Mouse (Mus musculus): ENCODE measurements around the gene Fam126a.
A peak's percentile ranks its signal among the peaks of the same experiment; 100 is the strongest.

Gene Fam126a

DNA sequence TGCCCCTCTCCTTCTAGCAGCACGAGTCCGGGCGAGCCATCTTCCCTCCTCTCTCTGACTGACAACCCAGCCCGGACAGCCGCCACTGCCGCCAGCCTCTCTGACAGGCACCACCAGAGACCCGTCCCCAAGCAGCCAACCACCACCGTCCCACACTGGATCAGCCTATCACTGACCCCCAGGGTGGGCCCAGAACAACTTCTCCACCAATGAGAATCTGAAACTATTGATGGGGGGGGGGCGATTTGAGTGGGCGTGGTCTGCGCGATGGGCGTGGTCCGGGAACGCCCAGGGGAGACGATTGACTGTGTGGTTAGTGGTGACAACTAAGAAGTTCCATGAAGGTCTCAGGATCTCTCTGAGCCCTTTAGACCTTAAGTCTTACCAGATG is at the start of gene Fam126a:
TSS of gene Fam126a (minus strand) at position 112 of the 391 bp plus-strand sequence.
- DNase-seq (ENCODE audit: low spot score): peak; percentile 86

DNA sequence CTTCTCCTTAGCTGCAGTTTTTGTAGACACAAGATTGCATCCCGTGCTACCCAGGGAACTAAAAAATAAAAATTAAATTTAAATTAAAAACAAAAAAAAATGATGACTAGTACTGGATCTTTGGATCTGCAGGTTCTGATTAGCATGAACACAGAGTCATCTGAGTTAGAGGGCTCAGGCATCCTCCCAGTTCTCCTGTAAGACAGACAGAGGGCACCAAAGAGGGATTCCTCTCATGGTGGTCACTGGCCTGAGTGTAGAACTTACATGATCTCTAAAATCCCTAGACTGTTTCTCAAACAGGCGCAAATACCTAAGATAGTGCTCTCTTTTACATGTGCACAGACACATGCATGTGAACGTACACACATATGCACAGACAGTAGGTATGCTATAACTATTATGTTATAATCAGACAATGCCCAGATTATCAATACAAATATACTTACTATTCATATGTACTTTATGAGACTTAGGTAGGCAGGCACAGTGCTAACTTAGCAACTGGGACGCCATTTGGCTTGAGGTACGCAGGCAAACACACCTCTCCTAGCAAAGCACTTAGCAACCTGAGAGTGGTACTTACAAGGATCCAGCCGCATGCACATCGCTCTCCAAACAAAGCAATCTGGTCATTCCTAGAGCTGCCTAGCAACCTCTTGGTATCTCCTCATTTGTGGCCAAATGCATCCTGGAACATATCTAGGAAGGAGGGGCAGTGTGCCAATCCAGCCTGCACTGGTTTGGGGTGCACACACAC is 48.1 kb upstream of the Fam126a start:
- no peak for DNase-seq (ENCODE audit: low spot score)

DNA sequence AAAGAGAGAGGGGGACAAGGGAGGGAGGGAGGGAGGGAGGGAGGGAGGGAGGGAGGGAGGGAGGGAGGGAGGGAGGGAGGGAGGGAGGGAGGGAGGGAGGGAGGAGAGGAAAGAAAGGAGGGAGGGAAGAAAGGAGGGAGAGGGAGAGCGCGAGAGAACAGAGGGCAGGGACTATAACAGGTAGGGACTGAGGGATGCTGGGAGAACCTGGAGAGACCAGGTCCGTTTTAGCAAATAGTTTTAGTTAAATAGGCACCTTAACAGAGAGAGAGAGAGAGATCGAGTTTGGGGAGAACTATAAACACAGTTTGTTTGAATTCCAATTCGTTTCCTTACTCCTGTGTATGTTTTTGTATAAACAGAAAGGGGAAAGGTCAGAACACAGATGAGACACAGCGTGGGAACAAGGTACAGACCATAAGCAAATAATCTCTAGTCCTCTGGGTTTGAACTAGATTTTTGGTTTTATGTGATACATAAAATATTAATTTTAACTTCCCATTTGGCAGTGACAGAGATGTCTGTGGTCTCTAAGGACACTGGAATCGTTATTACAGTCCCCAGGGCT is 47.3 kb upstream of the Fam126a start:
- DNase-seq (ENCODE audit: low spot score): no peak

DNA sequence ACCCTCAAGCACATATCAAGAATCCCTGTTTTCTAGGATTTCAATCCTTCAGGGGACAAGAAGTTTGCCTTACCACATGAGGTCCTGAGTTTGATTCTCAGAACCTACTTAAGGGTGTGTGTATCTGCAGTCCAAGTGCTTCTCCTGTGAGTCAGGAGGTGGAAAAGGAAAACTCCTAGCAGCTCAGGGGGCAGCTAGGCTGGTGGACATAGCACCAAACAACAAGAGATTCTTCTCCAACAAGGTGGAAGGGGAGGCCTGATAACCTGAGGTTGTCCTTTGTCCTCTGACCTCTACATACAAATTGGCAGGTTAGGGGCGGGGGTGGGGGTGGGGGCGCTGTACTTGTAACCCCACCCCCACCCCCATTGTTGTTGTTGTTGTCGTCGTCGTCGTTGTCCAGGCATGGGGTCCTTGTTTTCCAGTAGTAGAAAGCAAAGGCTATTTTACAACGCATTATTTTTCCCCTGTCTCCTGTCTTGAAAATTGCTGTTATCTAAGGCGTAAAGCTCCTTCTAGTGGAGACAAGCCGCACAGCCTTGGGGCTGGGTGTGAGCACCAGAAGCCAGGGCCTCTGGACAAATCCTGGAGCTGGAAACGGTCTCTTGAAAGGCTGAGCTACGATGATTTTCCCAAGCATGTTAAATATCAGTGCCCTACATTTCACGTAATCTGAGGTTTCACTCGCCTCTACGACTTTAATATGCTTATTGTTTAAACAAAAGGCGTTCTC is 46.7 kb upstream of the Fam126a start:
- DNase-seq (ENCODE audit: low spot score): peak; percentile 58

DNA sequence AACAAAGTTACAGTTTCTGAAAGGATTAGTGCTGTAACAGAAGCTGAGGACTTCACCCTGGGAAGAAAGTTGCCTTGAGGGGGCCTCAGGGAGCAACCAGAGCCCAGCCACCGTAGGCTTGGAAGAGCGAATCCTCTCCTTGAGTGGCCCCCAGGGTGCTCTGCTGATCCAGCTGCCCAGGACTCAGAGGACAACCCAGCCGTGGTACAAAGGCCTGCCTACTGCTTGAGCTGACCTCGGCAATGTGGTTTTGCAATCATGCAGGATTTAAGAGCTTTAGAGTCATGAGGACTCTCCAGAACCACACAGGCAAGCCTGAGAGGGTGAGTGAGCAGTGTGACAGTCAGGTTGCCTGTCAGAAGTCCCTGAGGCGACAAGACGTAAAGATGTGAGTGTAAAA is 41.5 kb upstream of the Fam126a start:
- DNase-seq (ENCODE audit: low spot score): no peak

DNA sequence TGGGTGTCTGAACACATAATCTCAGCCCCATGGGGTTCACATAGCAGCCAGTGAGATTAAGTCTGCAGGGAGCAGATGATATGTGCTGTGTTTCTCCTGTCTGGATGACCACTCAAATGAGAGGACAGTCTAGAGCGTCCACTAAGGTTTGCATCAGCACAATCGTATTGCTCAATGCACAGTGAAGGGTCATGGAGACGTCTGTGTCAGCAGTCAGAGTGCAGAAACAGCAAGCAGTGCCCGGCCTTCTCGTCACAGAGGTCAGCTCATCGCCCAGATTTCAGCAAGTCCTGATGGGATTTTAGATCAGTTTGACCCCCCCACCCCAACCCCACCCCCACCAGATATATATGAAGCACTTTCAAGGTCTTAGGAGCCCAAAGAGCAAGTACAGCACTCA is 38.5 kb upstream of the Fam126a start:
- no peak for DNase-seq (ENCODE audit: low spot score)

DNA sequence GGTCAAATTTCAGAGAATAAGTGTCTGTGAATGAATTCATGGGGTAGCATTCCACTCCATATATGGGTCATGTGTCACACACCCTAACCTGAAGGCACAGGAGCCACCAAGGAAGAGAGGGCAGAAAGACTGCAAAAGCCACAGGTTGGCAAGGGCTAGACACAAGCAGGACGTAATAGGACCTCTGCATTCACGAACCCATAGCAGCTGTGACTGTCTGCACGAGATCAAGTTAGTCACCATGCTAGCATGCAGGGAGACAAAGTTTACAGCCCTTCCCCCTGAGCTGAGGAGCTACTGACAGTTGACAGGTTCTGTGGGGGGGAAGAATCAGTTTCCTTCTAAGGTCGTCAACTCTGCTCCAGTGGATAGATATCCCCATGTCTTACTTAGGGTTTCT is 33.1 kb upstream of the Fam126a start:
- no peak for DNase-seq (ENCODE audit: low spot score)

DNA sequence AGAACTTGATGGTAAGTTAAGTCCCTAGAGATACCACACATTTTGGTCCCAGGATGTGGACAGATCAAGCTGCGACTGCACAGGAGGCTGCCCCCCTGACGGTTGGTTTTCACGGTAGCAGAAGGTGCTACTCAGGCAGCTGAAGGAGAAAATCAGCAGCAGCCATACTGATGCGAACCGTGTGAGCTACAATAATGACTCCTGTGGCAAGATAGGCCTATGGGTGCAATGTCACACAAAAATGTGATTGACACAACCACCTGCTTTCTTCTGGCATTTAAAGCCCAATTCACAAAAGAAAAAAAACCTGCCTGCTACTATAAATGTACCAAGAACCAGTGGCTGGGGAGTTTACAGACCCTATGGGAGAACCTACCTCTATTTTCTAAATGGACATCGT is 32.5 kb upstream of the Fam126a start:
- DNase-seq (ENCODE audit: low spot score): no peak

DNA sequence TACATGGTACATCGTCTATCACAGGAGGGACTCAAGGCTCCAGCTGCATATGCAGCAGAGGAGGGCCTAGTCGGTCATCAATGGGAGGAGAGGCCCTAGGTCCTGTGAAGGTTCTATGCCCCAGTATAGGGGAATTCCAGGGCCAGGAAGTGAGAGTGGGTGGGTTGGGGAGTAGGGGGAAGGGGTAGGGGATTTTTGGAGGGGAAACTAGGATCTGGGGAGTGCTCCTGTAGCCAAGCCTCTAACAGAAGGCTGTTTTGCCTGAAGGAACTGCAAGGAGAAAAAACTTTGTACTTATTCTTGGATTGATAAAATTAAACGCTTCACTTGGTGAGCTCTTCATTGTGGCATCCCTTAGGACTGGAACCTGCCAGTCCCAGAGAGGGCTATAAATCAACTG is 30.5 kb upstream of the Fam126a start:
- no peak for DNase-seq (ENCODE audit: low spot score)

DNA sequence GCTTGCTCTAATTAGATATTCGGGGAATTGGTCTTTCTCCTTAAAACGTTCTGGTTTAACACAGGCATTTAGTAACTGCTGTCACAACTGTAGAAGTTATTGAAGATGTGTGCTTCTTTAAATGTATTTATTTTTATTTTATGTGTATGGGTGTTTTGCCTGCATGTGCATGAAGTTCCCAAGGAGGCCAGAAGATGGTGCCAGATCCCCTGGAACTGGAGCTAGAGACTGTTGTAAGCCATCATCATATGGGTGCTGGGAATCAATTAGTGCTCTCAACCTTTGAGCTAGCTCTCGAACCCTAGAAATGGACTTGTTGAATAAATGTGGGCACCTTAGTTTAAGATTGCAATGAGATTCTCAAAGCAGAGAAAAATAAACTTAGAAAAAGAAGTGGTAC is 27.1 kb upstream of the Fam126a start:
- no peak for DNase-seq (ENCODE audit: low spot score)

DNA sequence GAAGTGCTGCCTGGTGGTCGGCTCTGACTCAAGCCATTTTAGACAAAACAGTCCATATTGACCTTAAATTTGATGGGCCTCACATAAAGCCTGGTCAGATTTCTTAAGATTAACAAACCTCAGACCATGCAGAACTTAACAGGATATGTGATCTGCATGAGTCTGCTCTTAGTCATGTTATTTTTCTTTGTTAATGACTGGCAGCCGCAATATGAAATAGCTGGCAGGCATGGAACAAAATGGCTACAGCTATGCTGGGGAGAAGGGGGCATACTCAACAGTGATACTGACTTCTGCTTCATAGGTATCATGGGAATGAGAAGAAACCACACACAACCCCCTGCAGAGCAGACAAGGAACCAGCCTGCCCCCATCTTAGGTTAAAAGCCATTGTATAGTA is 26.4 kb upstream of the Fam126a start:
- DNase-seq (ENCODE audit: low spot score): no peak

DNA sequence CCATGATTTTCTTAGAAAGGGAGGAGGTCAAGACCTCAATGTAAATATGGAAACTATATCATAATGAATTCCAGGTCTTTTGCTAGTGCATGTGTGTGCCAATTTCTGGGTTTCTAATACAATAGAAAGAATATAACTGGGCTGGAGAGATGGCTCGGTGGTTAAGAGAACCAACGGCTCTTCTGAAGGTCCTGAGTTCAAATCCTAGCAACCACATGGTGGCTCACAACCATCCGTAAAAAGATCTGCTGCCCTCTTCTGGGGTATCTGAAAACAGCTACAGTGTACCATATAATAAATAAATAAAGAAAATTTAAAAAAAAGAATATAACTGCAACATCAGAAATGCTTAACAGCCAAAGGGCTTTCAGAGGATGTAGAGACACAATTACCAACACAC is 23.9 kb upstream of the Fam126a start:
- no peak for DNase-seq (ENCODE audit: low spot score)

DNA sequence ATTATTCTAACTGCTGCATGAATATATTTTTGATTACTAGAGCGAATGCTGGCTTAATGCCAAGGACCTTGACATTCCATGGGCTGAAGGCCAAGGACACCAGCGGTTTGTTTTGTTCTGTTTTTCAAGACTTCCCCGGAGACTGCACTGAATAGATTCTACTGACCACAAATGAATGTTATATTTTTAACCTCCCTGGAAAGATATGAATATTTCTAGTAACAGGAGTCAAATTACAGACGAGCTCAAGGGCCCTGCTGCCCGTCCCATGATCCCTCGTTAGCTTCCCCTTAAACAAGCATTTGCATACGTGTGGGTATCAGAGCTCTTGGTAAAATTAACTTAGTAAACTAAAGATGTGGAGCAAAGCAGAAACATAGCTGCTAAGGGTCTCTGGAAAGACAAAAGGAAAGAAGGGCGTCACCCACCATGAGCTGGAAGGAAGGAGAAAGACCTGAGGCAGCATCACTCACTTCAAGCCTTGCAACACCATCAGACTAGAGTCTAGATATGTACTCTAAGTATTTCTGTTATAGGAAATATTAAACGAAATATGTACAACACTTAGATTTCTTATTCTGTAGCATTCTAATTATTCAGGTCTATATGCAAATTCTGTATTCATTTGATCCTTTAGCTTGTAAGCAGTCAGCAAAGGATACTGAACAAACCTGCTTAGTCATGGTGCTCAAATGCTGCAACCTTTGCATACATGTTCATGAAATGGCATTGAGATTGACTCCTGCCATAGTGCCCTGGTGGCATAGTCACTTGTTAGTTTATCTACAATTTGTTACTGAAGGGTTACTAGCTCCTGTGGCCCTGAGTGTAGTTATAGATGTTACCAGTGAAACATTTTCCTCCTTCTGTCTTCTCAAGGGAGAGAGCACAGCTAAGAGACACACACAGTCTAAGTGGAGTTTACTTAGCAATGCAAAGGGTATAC is 23.0 kb upstream of the Fam126a start:
- DNase-seq (ENCODE audit: low spot score): no peak

DNA sequence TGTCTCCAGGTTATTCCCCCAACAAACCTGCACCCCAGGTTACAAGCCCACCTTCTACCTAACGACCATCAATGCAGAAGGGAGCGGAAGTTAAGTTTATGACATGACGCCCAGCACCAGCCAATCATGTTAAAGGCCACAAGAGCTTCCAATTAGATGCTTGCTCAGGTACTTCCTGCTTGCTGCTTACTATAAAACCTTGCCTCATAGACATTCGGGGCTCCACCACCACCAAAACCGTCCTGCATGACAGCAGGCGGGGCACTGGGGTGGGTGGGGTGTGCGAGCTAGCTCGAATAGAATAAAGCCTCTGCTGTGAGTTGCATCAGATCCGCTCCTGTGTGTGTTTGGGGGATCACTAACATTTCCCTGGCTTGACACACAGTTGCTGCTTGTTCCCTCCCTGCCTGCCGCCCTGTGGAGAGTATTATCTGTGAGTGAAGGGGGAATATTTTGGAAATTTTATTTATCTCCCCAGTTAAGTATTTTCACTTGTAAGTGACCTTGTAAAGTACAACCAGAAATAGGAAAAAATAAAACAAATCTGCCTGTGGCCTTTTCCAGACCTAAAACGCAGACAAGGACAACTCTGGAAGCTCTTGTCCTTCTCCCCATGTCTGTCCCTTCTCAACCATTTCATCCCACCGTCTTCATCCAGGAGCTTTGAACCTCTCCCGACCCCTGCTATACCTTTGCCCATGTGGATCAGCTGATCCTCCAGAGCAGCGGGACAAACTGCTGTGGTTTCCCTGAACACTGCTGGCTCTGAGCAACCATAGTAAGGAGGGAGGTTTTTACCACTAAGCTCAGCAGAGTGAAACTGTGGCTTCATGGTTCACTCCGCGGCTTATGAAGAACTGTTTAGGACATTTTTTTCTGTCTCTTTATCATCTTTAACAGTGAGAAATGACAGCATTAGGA is 21.5 kb upstream of the Fam126a start:
- DNase-seq (ENCODE audit: low spot score): no peak

DNA sequence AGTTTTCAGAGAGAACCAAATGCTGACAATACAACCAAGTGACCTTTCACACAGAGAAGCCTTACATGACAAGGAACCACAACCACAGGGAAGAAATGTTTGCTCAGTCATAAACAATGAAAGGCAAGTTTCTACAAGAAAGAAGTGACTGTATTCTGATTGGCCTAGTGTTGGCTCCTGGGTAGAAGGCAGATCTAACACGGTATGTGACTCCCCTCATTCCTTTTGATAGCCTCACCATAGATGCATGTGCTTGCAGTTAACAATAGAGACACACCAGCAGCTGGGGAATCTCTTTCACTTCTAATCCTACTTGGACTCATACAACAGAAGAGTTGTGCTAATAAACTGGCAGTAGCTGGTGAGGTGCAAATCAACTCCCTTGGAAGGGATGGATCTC is 17.3 kb upstream of the Fam126a start:
- no peak for DNase-seq (ENCODE audit: low spot score)

DNA sequence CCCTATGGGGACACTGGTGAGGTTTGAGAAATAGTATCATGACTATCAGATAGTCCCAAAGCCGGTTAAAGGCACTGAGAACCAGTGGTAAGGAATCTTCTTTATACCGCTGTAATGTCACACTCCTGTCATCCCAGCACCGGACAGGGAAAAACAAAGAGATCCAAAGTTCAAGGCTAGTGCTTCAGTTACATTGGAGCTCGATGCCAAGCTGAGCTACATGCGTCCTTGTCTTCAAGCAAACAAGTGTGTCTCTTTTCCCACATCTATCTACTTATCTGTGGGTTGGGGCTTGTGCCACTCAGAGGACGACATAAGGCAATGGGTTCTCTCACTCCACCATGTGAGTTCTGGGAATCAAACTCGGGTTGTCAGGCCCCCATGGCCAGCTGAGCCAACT is 16.5 kb upstream of the Fam126a start:
- no peak for DNase-seq (ENCODE audit: low spot score)

DNA sequence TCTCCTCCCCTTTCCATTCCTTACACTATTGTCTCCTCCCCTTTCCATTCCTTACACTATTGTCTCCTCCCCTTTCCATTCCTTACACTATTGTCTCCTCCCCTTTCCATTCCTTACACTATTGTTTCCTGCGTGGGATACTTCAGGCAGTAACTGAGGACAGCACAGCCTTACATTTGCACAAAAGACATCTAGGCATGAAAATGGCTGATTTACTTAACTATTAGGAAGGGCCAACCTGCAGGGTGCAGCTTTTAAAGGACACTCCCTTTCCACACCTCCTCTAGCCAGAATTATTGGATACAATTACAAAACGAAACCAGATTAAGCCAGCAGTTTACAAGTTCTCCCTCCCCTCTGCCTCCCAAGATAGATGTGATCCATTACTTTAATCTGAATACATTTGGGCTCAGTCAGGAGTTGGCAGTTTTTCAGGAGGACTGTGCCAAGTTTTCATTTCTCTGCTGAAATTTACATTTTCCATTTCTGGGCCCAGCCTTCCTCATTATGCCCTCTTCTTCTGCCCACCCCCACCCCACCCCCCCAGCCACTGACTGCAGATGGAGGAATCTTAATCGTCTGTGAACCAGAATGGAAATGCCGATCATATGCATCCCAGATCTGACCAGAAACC is 15.6 kb upstream of the Fam126a start:
- DNase-seq (ENCODE audit: low spot score): peak; percentile 27

DNA sequence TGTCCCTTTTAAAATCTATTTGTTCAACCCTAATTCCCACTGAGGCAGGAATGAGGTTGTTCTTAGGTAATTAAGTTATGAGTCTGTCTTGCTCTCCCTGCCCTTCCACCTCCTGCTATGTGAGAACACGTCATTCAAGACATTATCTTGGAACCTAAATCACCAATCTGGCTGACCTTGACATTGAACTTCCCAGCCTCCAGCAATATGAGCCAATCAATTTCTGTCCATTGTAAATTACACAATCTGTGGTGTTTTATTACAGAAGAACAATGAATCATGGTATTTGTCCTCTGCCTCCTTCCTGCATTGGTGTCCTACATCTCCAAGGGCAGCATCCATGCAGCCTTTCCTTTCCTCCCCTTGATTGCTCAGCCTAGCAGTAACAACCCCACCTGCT is 13.9 kb upstream of the Fam126a start:
- no peak for DNase-seq (ENCODE audit: low spot score)

DNA sequence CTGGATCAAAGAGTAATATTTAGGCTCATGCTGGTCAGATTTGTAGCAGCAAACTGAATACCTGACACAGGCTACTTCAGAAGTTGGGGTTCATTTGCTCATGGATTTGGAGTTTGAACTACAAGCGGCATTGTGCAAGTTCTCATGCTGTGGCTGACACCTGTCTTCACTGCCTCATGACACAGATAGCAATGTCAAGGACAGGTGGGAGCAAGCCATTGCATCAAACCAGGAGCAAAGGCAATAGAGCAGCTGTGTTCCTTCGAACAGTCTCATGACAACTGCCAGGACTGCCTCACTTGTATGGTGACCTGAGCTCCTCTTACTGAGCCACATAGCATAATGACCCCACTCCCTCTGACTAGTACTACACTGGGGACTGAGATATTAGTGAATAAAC is 12.9 kb upstream of the Fam126a start:
- no peak for DNase-seq (ENCODE audit: low spot score)

DNA sequence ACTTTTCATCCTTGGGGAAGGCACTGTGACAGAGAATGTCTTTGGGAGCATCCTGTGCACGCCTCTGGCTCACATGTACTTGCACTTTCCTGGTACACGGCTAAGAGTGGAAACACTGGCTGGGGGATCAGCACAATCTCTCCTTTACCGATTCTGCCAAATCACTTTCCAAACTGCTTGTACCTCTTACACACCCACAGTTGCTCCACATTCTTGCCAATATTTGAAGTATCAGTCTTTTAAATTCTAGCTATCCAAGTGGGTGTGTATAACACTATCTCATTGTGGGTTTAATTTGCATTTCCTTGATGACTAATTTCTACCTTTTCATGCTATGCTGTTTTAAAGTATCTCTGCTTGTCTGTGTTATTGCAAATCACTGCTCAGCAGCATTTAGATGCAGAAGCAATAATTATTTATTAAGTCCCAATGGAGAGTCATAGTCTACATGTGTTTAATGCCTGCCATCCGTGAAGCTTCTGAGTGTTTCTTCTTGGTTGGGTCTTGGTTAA is 10.9 kb upstream of the Fam126a start:
- DNase-seq (ENCODE audit: low spot score): no peak

DNA sequence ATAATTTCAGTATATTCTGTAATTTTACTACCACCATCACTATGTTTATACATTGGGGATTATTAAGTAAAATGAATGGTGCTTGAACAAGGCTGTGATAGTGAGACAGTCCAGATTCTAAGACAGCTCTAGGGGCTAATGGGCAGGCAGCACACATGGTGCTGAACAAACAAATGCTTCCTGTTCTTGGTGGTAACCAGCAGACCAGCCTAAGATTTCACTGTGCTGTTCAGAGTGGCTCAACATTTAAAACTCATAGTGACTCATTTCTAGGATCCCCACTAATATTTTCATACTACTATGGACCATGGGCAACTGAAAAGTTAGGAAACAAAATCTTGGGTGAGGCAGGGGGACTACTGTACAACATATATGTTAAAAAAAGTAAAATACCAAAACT is 10.1 kb upstream of the Fam126a start:
- no peak for DNase-seq (ENCODE audit: low spot score)
